Mouse (Mus musculus) lung, postnatal 0 days (tissue): Measurements from ENCODE around the gene Pabpc1l.

Experiments used
- CTCF ChIP-seq: IDR thresholded peaks from 2 replicates; pipeline ENCODE4 v1.5.1; 2016; ENCODE audit warnings: antibody characterized with exemption, mild to moderate bottlenecking
- EP300 ChIP-seq: IDR thresholded peaks from 2 replicates; pipeline ENCODE4 v1.6.1; 2016; ENCODE audit warnings: antibody characterized with exemption, mild to moderate bottlenecking, control low read depth

GRCm38 (mm10) chr2:164054671-164055070 lies 29.4 kb downstream of the Pabpc1l start:
- TF ChIP-seq CTCF (no peak), EP300 (no peak)
